Mouse (Mus musculus) spleen, adult 18-20 months (tissue): ENCODE measurements around the gene Gss.
"Not testable (repeated sequence)": the region's sequence is repeated elsewhere in the genome, so short reads cannot be mapped to it uniquely, and the experiment has no call there.

Experiments used
- DNase-seq, 2 experiments: peaks; one replicate each; pipeline ENCODE4 v3.0.0; 2022; ENCODE audit warnings: mixed read lengths in 2 of 2

The Gss gene

DNA sequence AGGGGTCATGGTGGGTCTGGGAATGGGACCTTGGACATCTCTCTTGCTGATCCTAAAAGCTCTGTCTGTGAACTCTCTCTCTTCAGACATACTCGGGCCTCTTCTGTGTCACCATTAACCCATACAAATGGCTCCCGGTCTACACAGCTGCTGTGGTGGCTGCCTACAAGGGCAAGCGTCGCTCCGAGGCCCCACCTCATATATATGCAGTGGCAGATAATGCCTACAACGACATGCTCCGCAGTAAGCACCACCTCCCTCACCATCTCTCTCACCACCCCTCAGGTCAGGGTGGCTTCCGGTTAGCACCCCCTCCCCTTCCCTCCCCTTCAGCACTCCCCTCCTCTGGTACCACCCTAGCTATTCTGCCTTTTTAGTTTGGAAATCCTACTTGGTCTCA, 21.3 kb upstream of the Gss start:
- DNase-seq = no peak

DNA sequence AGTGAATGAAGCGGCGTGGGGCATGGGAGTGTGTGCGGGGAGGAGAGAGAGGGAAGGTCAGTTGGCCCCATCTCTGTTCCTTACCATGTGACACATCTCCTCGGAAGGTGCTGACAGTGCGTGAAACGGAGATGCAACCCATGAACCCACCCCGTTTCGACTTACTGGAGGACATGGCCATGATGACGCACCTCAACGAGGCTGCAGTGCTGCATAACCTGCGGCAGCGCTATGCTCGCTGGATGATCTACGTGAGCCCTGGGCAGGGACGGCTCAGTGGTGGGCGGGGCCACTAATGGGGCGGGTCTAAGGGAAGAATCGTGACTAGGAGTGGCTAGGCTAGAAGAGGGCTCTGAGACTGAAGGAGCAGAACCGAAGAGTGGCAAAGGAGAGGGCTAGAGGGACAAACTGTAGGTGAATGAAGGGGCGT, 20.7 kb upstream of the Gss start:
- peak in 1 of 2 experiments; percentile 58 for DNase-seq

- DNase-seq = no peak
Measured at GRCm38 (mm10) chr2:155611834-155612550, 19.4 kb upstream of the Gss start.

- DNase-seq = no peak
Measured at GRCm38 (mm10) chr2:155610978-155611377, 18.4 kb upstream of the Gss start, which contains the start of gene Myh7b. TSS of gene Myh7b (plus strand) at chr2:155611212.

DNA sequence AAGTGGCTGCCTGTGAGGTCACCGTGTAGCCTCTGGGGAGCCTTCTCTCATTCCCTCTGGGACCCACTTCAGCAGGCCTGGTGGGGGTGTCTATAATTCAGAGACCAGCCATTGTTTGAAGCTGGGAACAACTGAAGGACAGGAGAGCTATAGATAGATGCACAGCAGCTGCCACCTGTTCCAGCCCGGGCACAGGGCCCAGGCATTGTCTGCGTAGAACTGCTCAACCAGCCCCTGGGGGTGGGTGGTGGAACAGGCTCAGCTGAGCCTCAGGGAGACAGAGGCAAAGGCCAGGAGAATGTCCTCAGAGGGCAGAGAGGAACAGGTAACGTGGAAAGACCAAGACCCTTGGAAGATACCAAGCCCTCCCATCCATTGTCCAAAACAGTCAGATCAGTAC, 13.8 kb upstream of the Gss start:
- DNase-seq = no peak

DNA sequence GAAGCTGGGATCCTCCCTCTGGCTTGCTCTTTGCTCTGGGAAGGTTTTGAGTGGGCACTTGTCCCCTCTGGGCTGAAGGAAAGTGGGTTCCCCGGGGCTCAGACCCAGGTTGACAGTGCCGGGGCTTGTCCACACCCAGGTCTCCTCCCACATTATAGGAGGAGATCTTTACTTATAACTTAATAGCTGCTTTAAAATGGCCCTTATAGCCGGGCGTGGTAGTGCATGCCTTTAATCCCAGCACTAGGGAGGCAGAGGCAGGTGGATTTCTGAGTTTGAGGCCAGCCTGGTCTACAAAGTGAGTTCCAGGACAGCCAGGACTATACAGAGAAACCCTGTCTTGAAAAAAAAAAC, 12.6 kb upstream of the Gss start:
- DNase-seq = not testable (repeated sequence)

DNA sequence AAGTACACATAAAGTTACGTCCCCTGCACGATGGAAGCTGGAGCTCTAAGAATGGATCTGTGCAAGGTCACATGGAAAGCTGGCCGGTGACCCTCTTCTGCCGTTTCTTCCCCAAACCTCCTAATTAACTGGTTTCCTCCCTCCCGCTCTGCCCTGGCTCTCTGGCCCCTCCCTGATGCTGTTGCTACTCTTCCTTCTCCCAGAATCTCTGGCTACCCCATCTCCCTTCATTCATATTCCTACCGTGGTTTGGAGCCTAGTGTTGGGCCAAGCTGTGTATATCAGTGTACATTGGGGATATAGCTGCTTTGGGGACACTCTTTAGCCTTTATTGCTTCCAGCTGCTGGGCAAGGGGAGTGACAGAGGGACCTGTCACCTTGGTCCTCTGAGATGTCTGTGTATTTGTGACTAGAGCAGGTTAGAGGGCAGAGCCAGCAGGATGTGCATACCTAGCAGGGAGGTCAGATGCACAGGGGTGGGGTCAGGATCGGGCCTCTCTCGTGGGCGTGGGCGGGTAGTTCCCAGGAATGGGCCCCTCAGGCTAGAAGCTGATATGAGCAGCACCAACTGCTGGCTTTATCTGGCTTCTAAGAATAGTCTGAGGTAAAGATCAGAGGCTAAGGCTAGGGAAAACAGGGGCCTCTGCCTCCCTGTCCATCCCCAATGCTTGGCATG, 12.1 kb upstream of the Gss start:
- no peak for DNase-seq

DNA sequence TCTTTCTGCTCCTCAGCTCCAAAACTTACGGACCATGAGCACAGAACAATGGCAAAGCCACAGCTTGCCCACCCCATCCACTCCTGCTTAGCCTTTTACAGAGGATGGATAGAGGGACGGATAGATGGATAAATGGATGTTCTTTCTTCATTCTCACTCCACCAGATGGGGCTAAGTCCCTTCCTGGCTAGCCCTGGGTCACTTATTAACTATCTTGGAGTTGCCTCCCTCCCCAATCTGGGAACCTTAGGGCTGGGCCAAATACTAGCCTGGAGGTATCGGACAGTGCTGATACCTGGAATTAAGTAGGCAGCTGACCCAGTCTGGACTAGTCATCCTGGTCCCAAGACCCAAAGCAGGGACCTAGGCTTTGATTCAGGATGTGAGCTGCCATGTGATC, 11.1 kb upstream of the Gss start:
- no peak for DNase-seq

DNA sequence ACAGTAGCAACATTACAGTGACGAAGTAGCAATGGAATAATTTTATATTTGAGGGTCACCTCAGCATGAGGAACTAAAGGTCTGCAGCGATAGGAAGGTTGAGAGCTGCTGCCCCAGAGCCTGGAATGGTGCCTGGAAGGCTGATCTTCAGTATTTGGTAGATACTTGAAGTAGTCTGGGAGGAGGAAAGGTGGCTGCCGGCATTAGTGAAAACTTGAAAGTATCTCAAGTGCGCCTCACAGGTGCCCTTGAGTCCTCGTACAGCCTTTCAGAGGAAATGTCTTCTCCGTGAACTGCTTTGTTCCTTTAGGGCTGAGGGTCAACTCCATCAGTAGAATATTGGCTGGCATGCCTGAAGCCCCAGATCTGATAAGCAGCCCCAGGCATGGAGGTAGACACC, 2.9 kb upstream of the Gss start:
- no peak for DNase-seq

GRCm38 (mm10) chr2:155592854-155593283, 259 bp upstream of the Gss start:
- DNase-seq = no peak

GRCm38 (mm10) chr2:155591676-155592075, 934 bp downstream of the Gss start:
- no peak for DNase-seq

GRCm38 (mm10) chr2:155590876-155591275, 1.7 kb downstream of the Gss start:
- DNase-seq = no peak

DNA sequence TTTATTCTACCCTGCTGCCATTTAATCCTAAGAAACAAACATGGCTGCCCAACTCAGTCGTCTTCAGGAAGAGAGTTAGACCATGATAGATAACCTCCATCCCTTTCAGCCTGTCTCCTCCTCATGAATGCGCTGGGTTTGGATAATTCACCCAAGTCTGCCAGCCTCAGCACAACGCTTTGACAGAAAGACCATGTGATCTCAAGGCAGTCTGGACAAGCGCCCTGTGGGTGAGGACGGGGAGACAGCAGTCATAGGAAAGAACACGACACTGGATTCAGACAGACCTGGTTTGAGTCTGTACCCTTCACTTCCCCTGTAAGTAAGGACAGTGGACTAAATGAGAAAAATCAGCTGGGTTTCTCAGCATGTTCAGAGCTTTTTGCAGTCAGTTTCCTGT, 3.1 kb downstream of the Gss start:
- DNase-seq = no peak

GRCm38 (mm10) chr2:155588136-155588535, 4.5 kb downstream of the Gss start:
- DNase-seq = no peak

- no peak for DNase-seq
Measured at GRCm38 (mm10) chr2:155585486-155585885, 7.1 kb downstream of the Gss start.

DNA sequence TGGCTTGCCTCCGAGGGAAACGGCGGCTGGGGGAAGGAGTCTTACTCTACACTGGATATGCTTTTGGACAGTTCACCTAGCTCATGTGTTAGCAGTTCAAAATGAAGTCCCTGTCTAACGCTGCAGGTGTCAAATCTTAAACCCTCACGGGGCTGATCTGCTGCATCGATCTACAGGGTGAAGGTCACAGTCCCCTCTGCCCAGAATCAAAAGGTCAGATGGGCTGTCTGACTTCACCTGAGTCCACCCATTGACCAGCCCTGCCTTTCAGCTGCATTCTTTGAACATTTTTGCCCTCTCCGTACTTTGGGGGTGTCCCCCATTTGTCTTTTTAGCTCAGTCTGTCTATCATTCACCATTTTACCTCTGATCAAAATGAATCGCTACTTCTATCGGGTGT, 7.5 kb downstream of the Gss start:
- DNase-seq = no peak

- DNase-seq = peak in 1 of 2 experiments; percentile 30
Measured at GRCm38 (mm10) chr2:155583927-155584530, 8.6 kb downstream of the Gss start.

- no peak for DNase-seq
Measured at GRCm38 (mm10) chr2:155582996-155583395, 9.6 kb downstream of the Gss start.

GRCm38 (mm10) chr2:155582384-155582995, 10.1 kb downstream of the Gss start:
- DNase-seq = no peak

DNA sequence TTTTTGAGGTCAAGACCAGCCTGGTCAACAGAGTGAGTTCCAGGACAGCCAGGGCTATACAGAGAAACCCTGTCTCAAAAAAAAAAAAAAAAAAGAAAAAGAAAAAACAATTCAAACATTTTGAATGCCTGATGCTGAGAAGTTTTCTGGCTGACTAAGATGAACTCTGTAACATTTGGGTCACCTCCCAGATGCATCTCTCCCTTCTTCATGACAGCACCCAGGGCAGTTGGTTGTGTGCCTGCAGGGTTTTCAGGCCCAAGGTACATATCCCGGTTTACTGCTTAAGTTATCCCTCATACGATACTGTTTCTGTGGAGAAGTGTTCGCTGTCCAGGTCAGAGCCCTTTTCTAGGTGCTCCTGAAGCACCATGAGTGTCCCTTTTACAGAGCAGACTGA, 12.3 kb downstream of the Gss start:
- no peak for DNase-seq

- DNase-seq = no peak
Measured at GRCm38 (mm10) chr2:155576656-155577055, 16.0 kb downstream of the Gss start.

GRCm38 (mm10) chr2:155574700-155575099, 17.9 kb downstream of the Gss start:
- DNase-seq = no peak

- DNase-seq = no peak
Measured at GRCm38 (mm10) chr2:155573996-155574395, 18.6 kb downstream of the Gss start.

DNA sequence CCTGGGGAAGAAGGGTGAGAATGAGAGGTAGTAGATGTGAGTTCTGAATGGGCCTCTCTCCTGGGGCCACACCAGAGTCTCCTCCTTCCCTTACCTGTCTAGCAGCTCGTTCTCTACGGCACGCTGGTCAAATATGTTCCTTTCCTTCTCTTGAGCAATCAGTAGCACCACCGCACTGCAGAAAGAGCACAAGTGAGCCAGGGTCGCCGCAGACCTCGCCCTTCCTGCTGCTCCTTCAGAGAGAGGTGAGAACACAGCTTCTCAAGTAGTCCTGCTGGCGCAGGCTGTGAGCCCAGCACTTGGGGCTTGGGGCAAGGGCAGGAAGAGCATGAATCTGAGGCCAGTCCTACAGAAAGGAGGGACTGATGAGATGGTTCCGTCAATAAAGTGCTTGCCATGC, 19.6 kb downstream of the Gss start:
- DNase-seq = no peak
